Mouse (Mus musculus) megakaryocyte progenitor cell, adult 5-6 weeks (primary cell): Measurements from ENCODE around the gene Sparc. TPM values are rescaled to one million over a fixed set of nuclear protein-coding genes. Genes with fewer than 3 reads are reported as not detected.

ENCODE experiments used
- ATAC-seq: replicated peaks from 2 replicates; pipeline ENCODE4 v1.8.0; 2016; ENCODE audit warnings: mild to moderate bottlenecking, moderate TSS enrichment, inconsistent platforms; ENCODE audit not compliant: poor library complexity
- total RNA-seq, 2 experiments: library from RNA; stranded (forward) in 1 of 2; stranded (reverse) in 1 of 2; fragments of 157-497, 149-512 nt in 1 of 2; fragments of 200-1000 nt in 1 of 2; gene quantifications; 2 replicates each; pipeline versions ENCODE4 v1.2.3 to v1.2.4; 2015 to 2017

Gene Sparc
- total RNA-seq, 2 experiments from 2014 or later = not detected

GRCm38 (mm10) chr11:55368388-55369092 is 54.4 kb downstream of the Sparc start:
- ATAC-seq = no peak

DNA sequence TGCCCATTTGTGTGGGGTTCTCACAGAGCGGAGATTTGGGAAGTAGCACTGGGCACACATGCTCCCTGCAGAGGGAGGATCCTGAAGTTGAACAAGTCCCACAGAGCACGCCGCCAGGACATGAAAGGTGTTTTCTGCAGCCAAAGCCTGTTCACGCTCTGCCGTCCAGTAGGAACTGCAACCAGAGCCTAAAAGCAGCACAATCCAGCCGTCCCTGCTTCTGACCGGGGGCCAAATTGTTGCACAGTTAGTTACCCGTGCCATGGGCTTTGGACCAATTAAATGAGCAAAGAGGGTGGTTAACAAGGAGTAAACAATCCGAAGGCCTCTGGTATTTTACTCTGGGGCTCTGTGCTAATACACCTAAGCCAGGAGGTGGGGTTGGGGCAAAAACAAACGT is 55.2 kb downstream of the Sparc start:
- ATAC-seq = no peak

GRCm38 (mm10) chr11:55365840-55366239 is 57.1 kb downstream of the Sparc start:
- no peak for ATAC-seq

GRCm38 (mm10) chr11:55365242-55365641 is 57.7 kb downstream of the Sparc start:
- ATAC-seq = no peak

- no peak for ATAC-seq
Measured at GRCm38 (mm10) chr11:55364662-55365061, 58.3 kb downstream of the Sparc start.

- ATAC-seq = no peak
Measured at GRCm38 (mm10) chr11:55358094-55358783, 64.7 kb downstream of the Sparc start.

- ATAC-seq = no peak
Measured at GRCm38 (mm10) chr11:55356846-55357245, 66.1 kb downstream of the Sparc start.

Other genes with a start within 250 kb of the Sparc start
- 3.1 and 4.7 TPM in 2 replicates for gene Slc36a2, start 238.1 kb downstream of the Sparc start, total RNA-seq (2015)
- 1.7 and 2.6 TPM in 2 replicates for gene Slc36a2, start 238.1 kb downstream of the Sparc start, total RNA-seq (2017)
- 24.6 and 25.4 TPM in 2 replicates for gene Slc36a1, start 218.8 kb downstream of the Sparc start, total RNA-seq (2015)
- gene Slc36a1, start 218.8 kb downstream of the Sparc start, total RNA-seq (2017) = 10.7 and 12.4 TPM in 2 replicates
- not detected in 2 replicates for gene Fat2, start 86.6 kb downstream of the Sparc start, total RNA-seq (2015)
- gene Fat2, start 86.6 kb downstream of the Sparc start, total RNA-seq (2017) = not detected in 2 replicates
- 120 TPM in 2 replicates for gene Atox1, start 38.1 kb upstream of the Sparc start, total RNA-seq (2015)
- 54.3 and 72.9 TPM in 2 replicates for gene Atox1, start 38.1 kb upstream of the Sparc start, total RNA-seq (2017)
- 79.3 and 85.5 TPM in 2 replicates for gene G3bp1, start 46.5 kb upstream of the Sparc start, total RNA-seq (2015)
- 123 and 135 TPM in 2 replicates for gene G3bp1, start 46.5 kb upstream of the Sparc start, total RNA-seq (2017)
- not detected in 2 replicates for gene Glra1, start 185.0 kb upstream of the Sparc start, total RNA-seq (2015)
- gene Glra1, start 185.0 kb upstream of the Sparc start, total RNA-seq (2017) = not detected in 2 replicates